Mouse (Mus musculus) forebrain, embryonic 12.5 days (tissue): Measurements from ENCODE around the gene Gjc2. TPM values are rescaled to one million over a fixed set of nuclear protein-coding genes. Genes with fewer than 3 reads are reported as not detected.
A peak's percentile ranks its signal among the peaks of the same experiment; 100 is the strongest.

Source experiments
- ATAC-seq: fragments of 200-750 bp; cut with Nextera tagmentation; 2 replicates; pipeline ENCODE4 v1.8.0; 2017; ENCODE audit warnings: moderate TSS enrichment; ENCODE audit not compliant: low FRiP score
- H3K27ac ChIP-seq: fragments of 300-500 bp; sonication (generic); 2 replicates; pipeline ENCODE4 v1.5.1; 2016; ENCODE audit warnings: mild to moderate bottlenecking
- H3K27me3 ChIP-seq: fragments of 300-500 bp; sonication (generic); 2 replicates; pipeline ENCODE4 v1.6.1; 2016; ENCODE audit warnings: mild to moderate bottlenecking
- H3K36me3 ChIP-seq: fragments of 300-500 bp; sonication (generic); replicated peaks from 2 replicates; pipeline ENCODE4 v1.6.1; 2016; ENCODE audit warnings: mild to moderate bottlenecking
- H3K4me1 ChIP-seq: fragments of 300-500 bp; sonication (generic); 2 replicates; pipeline ENCODE4 v1.6.1; 2016
- H3K4me2 ChIP-seq: fragments of 300-500 bp; sonication (generic); 2 replicates; pipeline ENCODE4 v1.6.1; 2016; ENCODE audit warnings: mild to moderate bottlenecking, moderate library complexity
- H3K4me3 ChIP-seq: fragments of 300-500 bp; sonication (generic); replicated peaks from 2 replicates; pipeline ENCODE4 v1.5.1; 2016; ENCODE audit warnings: mild to moderate bottlenecking
- H3K9ac ChIP-seq: fragments of 300-500 bp; sonication (generic); 2 replicates; pipeline ENCODE4 v1.6.1; 2016; ENCODE audit warnings: mild to moderate bottlenecking
- H3K9me3 ChIP-seq: fragments of 300-500 bp; sonication (generic); 2 replicates; pipeline ENCODE4 v1.6.1; 2016
- WGBS: fragments of 180-500 bp; shearing (Covaris S2); methylation state at CpG from one replicate; pipeline ENCODE4 v1.1.7; 2016; 5-methylcytosine and 5-hydroxymethylcytosine counted together
- polyA plus RNA-seq: library from polyadenylated mRNA; unstranded; fragments of >200 nt; fragmentation: Nextera tagmentation; extraction: Ambion mirVana; gene quantifications from 2 replicates; pipeline ENCODE4 v1.2.1, GENCODE M21; 2016

Gene Gjc2
- polyA plus RNA-seq, 1 experiment from 2014 or later, result 0.26 TPM

GRCm38 (mm10) chr11:59165616-59166241 is 17.3 kb downstream of the Gjc2 start:
- no peak for ATAC-seq
- no peak overlapping the region for H3K9ac ChIP-seq
- no peak overlapping the region for H3K27ac ChIP-seq
- H3K4me3 ChIP-seq, result no peak overlapping the region
- no peaks in the 10 kb centered on the region for H3K36me3 ChIP-seq
- WGBS, result 83% methylated on average over 2 of the region's 2 CpGs
- peaks cover 4% of the 10 kb centered on the region; the same call in 1 of the 2 replicates for H3K27me3 ChIP-seq
- H3K4me2 ChIP-seq, result no peak overlapping the region
- no peaks in the 10 kb centered on the region for H3K9me3 ChIP-seq
- peaks cover 14% of the 10 kb centered on the region for H3K4me1 ChIP-seq

GRCm38 (mm10) chr11:59164384-59164783 is 18.6 kb downstream of the Gjc2 start:
- Histone ChIP-seq H3K4me1 (peaks cover 14% of the 10 kb centered on the region), H3K27me3 (no peaks in the 10 kb centered on the region; the same call in 1 of the 2 replicates), H3K9ac (no peak overlapping the region), H3K4me3 (peak overlapping the region; percentile 83; the same call in 1 of the 2 replicates), H3K36me3 (no peaks in the 10 kb centered on the region), H3K4me2 (peak overlapping the region; percentile 61), H3K27ac (peak overlapping the region; percentile 99; the same call in 1 of the 2 replicates), H3K9me3 (no peaks in the 10 kb centered on the region)
- WGBS, result 86% methylated on average over 9 of the region's 9 CpGs
- no peak for ATAC-seq

- peaks cover 3% of the 10 kb centered on the region; the same call in 1 of the 2 replicates for H3K36me3 ChIP-seq
- H3K4me1 ChIP-seq, result peaks cover 14% of the 10 kb centered on the region
- peak; percentile 99 for ATAC-seq
- H3K4me3 ChIP-seq, result peak within 1 kb of the TSS; percentile 83
- no peaks in the 10 kb centered on the region for H3K9me3 ChIP-seq
- WGBS, result 4% methylated on average over 68 of the region's 68 CpGs
- H3K4me2 ChIP-seq, result peak within 1 kb of the TSS; percentile 61
- peak within 1 kb of the TSS; percentile 99 for H3K27ac ChIP-seq
- peak within 1 kb of the TSS; percentile 83 for H3K9ac ChIP-seq
- H3K27me3 ChIP-seq, result no peaks in the 10 kb centered on the region; the same call in 1 of the 2 replicates
Measured at GRCm38 (mm10) chr11:59163255-59164236, 19.5 kb downstream of the Gjc2 start, which contains the start of gene Iba57. TSS of gene Iba57 (minus strand) at chr11:59163739.

- H3K4me1 ChIP-seq, result peaks cover 14% of the 10 kb centered on the region
- peak overlapping the region; percentile 83 for H3K4me3 ChIP-seq
- no peaks in the 10 kb centered on the region for H3K27me3 ChIP-seq
- H3K27ac ChIP-seq, result peak overlapping the region; percentile 99; the same call in 1 of the 2 replicates
- H3K9me3 ChIP-seq, result no peaks in the 10 kb centered on the region
- H3K4me2 ChIP-seq, result peak overlapping the region; percentile 61
- WGBS, result 61% methylated on average over 9 of the region's 9 CpGs
- peak overlapping the region; percentile 48 for H3K9ac ChIP-seq
- H3K36me3 ChIP-seq, result peaks cover 10% of the 10 kb centered on the region
- ATAC-seq, result peak; percentile 1; the same call in 1 of the 2 replicates
Measured at GRCm38 (mm10) chr11:59162443-59163254, 20.4 kb downstream of the Gjc2 start.

GRCm38 (mm10) chr11:59161398-59161797 is 21.6 kb downstream of the Gjc2 start:
- no peak for ATAC-seq
- Histone ChIP-seq H3K4me2 (no peak overlapping the region), H3K4me3 (no peak overlapping the region), H3K27me3 (no peaks in the 10 kb centered on the region), H3K9ac (no peak overlapping the region), H3K27ac (no peak overlapping the region), H3K36me3 (peaks cover 12% of the 10 kb centered on the region), H3K4me1 (peaks cover 14% of the 10 kb centered on the region), H3K9me3 (no peaks in the 10 kb centered on the region)
- 85% methylated on average over 5 of the region's 5 CpGs for WGBS

- H3K27me3 ChIP-seq, result no peaks in the 10 kb centered on the region
- H3K9me3 ChIP-seq, result no peaks in the 10 kb centered on the region
- H3K4me2 ChIP-seq, result no peak overlapping the region
- no peak overlapping the region for H3K27ac ChIP-seq
- ATAC-seq, result no peak
- whole genome bisulfite sequencing, result 93% methylated on average over 4 of the region's 4 CpGs
- no peak overlapping the region for H3K4me3 ChIP-seq
- peaks cover 14% of the 10 kb centered on the region for H3K4me1 ChIP-seq
- peaks cover 20% of the 10 kb centered on the region for H3K36me3 ChIP-seq
- H3K9ac ChIP-seq, result no peak overlapping the region
Measured at GRCm38 (mm10) chr11:59159558-59159957, 23.5 kb downstream of the Gjc2 start.

- Histone ChIP-seq H3K27ac (no peak overlapping the region), H3K27me3 (no peaks in the 10 kb centered on the region), H3K4me3 (no peak overlapping the region), H3K9me3 (no peaks in the 10 kb centered on the region), H3K4me1 (peaks cover 12% of the 10 kb centered on the region), H3K9ac (no peak overlapping the region), H3K4me2 (no peak overlapping the region), H3K36me3 (peaks cover 20% of the 10 kb centered on the region)
- WGBS, result 91% methylated on average over 13 of the region's 13 CpGs
- no peak for ATAC-seq
Measured at GRCm38 (mm10) chr11:59159099-59159498, 23.9 kb downstream of the Gjc2 start.

- no peak overlapping the region for H3K4me2 ChIP-seq
- no peaks in the 10 kb centered on the region for H3K27me3 ChIP-seq
- WGBS, result 95% methylated on average over 5 of the region's 5 CpGs
Measured at GRCm38 (mm10) chr11:59155900-59156299, 27.1 kb downstream of the Gjc2 start.

GRCm38 (mm10) chr11:59154220-59154619 is 28.8 kb downstream of the Gjc2 start:
- H3K27me3 ChIP-seq, result no peaks in the 10 kb centered on the region
- no peak for ATAC-seq

More at GRCm38 (mm10) chr11:59155900-59156299, 27.1 kb downstream of the Gjc2 start:
- Histone ChIP-seq H3K9ac (no peak overlapping the region), H3K27ac (no peak overlapping the region), H3K4me1 (no peaks in the 10 kb centered on the region), H3K36me3 (peaks cover 20% of the 10 kb centered on the region), H3K9me3 (no peaks in the 10 kb centered on the region), H3K4me3 (no peak overlapping the region)
- ATAC-seq, result no peak

GRCm38 (mm10) chr11:59151729-59152128 is 31.3 kb downstream of the Gjc2 start:
- no peak for ATAC-seq
- no peak overlapping the region for H3K4me2 ChIP-seq
- H3K27me3 ChIP-seq, result peaks cover 3% of the 10 kb centered on the region; the same call in 1 of the 2 replicates
- H3K36me3 ChIP-seq, result peaks cover 10% of the 10 kb centered on the region
- H3K27ac ChIP-seq, result no peak overlapping the region
- 34% methylated on average over 3 of the region's 3 CpGs for WGBS
- no peaks in the 10 kb centered on the region for H3K9me3 ChIP-seq
- H3K4me3 ChIP-seq, result no peak overlapping the region
- H3K4me1 ChIP-seq, result no peaks in the 10 kb centered on the region
- H3K9ac ChIP-seq, result no peak overlapping the region

More at GRCm38 (mm10) chr11:59154220-59154619, 28.8 kb downstream of the Gjc2 start:
- no peaks in the 10 kb centered on the region for H3K9me3 ChIP-seq
- 89% methylated on average over 7 of the region's 7 CpGs for WGBS
- no peaks in the 10 kb centered on the region for H3K4me1 ChIP-seq
- no peak overlapping the region for H3K27ac ChIP-seq
- no peak overlapping the region for H3K4me2 ChIP-seq
- no peak overlapping the region for H3K9ac ChIP-seq
- H3K4me3 ChIP-seq, result no peak overlapping the region
- peaks cover 20% of the 10 kb centered on the region for H3K36me3 ChIP-seq

GRCm38 (mm10) chr11:59149302-59149701 is 33.7 kb downstream of the Gjc2 start:
- H3K9me3 ChIP-seq, result no peaks in the 10 kb centered on the region
- H3K9ac ChIP-seq, result no peak overlapping the region
- H3K36me3 ChIP-seq, result no peaks in the 10 kb centered on the region
- no peak overlapping the region for H3K4me3 ChIP-seq
- H3K27ac ChIP-seq, result no peak overlapping the region
- no peak overlapping the region for H3K4me2 ChIP-seq
- peaks cover 3% of the 10 kb centered on the region; the same call in 1 of the 2 replicates for H3K27me3 ChIP-seq
- 78% methylated on average over 3 of the region's 3 CpGs for WGBS
- no peaks in the 10 kb centered on the region for H3K4me1 ChIP-seq
- no peak for ATAC-seq
